Mouse (Mus musculus): ENCODE measurements at regions not wholly inside any gene's neighbourhood (a gene's known extent, or its start where the extent isn't known, plus 50 kb on each side); places are given as distances from the start of the nearest gene placed in this dataset.

DNA sequence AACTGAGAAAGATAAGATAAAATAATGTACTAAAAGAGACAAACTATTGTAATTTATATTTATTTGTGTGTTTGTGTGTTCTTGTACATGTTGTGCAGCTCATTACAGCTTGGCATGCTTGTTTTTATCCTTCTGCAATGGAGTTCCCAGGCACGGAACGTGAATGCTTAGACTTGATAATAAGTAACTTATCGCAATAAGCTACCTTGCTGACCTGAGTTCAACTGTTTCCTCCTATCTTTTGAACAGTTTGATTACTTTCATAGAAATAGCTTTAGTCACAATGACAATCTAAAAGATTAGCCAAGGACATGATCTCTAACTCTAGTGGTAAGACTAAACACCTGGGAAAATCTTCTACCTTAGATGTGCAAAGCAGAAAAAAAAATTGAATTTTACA lies 138.9 kb upstream of the Flrt2 start:
- no peak for DNase-seq (ENCODE audit: extremely low spot score, low read depth, low spot score)

DNA sequence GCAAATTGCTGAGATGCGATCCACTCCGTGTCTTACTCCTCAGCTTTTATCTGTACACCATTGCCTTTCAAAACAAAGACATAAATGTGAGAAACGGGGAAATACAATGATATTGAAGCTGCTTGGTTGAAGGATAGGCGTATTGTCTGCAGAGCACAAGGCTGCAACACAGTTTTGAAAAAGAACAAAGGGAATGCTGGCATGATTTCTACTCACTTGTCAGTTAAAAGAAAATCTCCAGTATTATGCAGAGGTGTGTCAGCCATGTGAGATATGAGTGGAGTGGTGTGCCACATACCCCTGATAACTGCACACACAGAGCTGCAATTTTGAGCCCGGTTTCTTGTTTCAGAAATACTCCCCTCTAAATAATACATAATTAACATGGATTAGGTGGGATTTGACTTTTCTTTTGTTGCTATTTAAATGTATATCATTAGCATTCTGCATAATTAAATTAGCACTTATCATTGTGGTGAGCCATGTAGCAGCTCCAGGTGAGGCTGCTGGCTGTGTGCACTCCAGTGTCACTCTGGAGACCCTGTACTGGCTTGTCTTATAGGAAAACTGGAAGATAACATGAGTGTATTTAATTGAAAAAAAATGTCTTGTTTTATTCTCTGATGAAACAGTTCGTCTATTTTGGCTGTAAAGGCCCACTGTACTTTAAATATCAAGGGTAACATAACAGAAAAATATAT lies 133.2 kb upstream of the Flrt2 start:
- no peak for DNase-seq (ENCODE audit: extremely low spot score, low read depth, low spot score)

DNA sequence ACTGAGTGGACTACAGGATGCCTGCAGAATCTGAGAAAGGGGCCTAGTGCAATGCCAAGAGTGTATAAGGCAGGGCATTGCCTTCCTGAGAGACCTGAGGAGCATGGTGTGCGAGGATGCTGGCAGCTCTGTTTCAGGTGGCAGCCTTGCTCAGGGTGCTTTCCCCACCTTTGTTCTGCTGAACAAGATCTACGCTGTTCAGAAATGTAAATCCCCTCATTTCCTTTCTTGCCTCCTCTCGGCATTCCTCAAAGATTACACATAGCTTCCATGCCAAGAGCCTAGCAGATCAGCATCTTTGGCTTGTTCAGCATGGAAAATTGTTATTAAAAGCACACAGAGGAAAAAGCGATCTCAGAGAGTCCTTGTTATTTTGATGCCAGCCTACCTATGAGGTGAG lies 128.6 kb upstream of the Flrt2 start:
- no peak for DNase-seq (ENCODE audit: extremely low spot score, low read depth, low spot score)

DNA sequence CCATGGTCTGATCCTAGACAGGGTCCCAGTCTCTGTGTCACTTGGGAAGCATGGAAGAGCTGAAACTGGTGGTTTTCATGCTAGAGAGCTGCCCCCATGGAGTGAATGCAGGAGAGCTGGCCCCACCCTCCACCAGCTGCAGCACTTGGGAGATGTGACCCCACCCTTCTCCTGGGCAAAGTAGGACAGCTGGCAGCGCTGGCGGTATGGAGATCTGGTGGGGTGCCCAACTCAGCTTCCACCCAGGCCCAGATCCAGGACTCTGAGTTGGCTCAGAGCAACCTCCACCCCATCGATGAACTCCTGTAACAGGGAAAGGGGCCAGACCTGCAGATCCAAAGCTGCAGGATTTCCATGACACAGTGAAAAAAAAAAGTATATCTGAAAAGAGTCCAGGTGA lies 115.3 kb upstream of the Flrt2 start:
- no peak for DNase-seq (ENCODE audit: extremely low spot score, low read depth, low spot score)

DNA sequence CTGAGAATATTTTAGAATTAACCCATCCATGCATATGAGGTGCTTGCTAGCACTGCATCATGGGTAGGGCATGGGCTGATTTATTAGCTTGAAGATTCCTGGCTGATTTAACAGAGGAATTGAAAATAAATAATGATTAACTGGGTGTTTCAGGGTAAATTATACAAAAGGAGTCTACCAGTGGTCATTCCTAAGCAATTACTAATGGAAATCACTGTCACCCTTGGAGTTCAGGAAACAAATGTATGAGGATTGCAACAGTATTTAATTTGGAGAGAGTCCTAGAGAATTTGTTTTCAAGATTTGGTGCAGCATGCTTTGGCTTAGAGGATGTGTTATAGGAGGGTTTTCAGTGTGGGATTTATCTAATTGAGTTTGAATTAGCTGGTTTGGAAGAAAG lies 103.0 kb upstream of the Flrt2 start:
- DNase-seq (ENCODE audit: extremely low spot score, low read depth, low spot score) = no peak

DNA sequence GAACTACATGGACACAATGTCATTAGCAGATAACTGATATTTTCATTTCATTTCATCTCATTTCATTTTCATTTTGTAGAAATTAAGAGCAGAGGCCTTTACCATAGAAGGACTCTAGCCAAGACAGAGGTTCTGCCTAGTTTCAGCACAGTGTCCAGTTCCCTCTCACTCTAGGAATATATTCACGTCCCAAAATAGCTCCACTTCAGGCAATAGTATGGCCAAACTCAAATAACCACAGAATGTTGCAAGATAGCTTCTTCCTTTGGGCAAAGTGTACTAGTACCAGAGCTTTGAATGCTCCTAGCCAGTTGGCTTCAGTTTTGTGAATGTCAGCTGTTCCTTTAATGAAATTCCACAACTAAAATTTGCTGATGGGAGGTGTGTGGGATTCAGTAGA lies 72.7 kb upstream of the Flrt2 start:
- DNase-seq (ENCODE audit: extremely low spot score, low read depth, low spot score) = no peak

DNA sequence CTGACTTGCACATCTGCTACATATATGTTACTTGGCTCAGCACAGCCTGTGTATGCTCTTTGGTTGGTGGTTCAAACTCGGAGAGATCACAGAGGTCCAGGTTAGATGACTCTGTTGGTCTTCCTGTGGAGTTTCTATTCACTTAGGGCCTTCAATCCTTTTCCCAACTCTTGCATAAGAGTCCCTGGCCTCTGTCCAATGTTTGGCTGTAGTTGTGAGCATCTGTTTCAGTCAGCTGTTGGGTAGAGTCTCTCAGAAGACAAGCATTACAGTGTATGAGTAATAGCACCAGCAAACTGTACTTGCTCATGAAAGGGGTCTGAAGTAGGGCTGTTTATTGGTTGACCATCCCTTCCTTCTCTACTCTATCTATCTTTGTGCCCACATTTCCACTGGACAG lies 61.0 kb upstream of the Flrt2 start:
- DNase-seq (ENCODE audit: extremely low spot score, low read depth, low spot score) = no peak

DNA sequence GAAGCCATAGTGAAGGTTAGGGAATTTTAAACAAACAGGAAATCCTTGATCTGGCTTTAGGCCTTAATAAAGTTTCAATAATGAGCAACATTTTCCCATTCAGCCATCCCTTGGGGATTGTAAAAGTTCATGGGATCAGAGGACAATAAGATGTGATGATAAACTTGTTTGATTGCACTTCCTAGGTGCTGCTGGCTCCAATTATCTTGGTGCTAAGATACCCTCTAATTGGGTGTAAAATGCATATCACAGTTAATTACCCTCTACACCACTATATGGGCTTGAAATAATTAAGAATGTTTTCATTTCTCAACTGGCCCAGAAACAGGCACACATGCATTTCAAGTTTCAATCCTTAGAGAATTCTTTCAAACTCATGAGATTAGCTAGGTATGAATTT lies 55.4 kb upstream of the Flrt2 start:
- DNase-seq (ENCODE audit: extremely low spot score, low read depth, low spot score) = no peak

DNA sequence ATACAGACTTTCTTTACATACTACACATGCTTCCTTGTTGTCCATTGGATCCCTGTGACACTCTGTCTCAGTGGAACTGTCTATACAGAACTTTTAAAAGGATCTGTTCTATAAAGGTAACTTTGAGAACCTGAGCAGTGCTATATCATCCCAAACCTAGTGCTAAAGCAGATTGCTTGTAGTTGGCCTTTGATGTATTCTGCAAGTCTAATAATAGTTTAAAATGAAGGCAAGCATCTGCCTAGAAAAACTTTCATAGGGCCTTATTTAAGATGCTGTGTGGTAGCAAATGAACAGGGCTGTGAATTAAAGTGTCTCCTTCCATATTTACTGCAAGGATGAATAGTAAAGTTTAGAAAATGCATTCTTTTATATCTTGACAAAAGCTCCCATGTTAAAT lies 52.1 kb upstream of the Flrt2 start:
- no peak for DNase-seq (ENCODE audit: extremely low spot score, low read depth, low spot score)

DNA sequence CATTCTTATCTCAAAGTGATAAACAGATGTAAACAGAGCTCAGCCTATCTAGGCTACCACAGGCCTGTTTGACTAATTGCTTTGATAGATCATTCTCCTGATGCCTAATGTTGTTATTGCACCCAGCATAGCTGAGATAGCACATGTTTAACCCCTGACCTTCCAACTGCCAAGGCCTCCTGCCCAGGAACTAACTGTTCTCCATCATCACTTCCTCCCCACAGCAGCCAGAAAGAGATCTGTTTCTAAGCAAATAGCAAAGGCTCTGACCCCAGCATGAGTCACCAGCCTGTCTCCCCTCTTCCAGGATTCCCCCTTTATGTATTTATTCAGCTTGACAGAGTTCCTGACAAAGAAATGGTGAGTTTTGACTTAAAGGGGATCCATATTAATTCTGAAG lies 50.4 kb upstream of the Flrt2 start:
- DNase-seq (ENCODE audit: extremely low spot score, low read depth, low spot score) = no peak

Measured in hindlimb bud, embryonic 11.5 days (tissue).